Mouse (Mus musculus) thymus, adult 2 months (tissue): Measurements from ENCODE around the gene Pmepa1.

Experiments used
- CTCF ChIP-seq: fragments of 200-500 bp; IDR thresholded peaks from 2 replicates; pipeline ENCODE4 v1.5.1; 2012; ENCODE audit warnings: mild to moderate bottlenecking, control low read depth, low read length, moderate library complexity, borderline replicate concordance; ENCODE audit not compliant: control insufficient read depth, poor library complexity, insufficient read depth; ENCODE audit errors: extremely low read depth
- POLR2A ChIP-seq: fragments of 200-500 bp; IDR thresholded peaks from 2 replicates; pipeline ENCODE4 v1.6.1; 2012; ENCODE audit warnings: mild to moderate bottlenecking, low read length, control low read depth, moderate library complexity; ENCODE audit not compliant: control insufficient read depth, poor library complexity, insufficient read depth; ENCODE audit errors: extremely low read depth

- TF ChIP-seq CTCF (no peak), POLR2A (no peak)
Observed at GRCm38 (mm10) chr2:173258459-173259091, 17.8 kb downstream of the Pmepa1 start.
